Mouse (Mus musculus): Measurements from ENCODE around the gene Clpp.
A peak's percentile ranks its signal among the peaks of the same experiment; 100 is the strongest.

The Clpp gene

GRCm38 (mm10) chr17:56988441-56988840, 1.7 kb upstream of the Clpp start:
- peak in 1 of 2 experiments; percentile 18 for DNase-seq

GRCm38 (mm10) chr17:56988921-56989430, 1.1 kb upstream of the Clpp start:
- DNase-seq: peak in 1 of 2 experiments; percentile 9

GRCm38 (mm10) chr17:56989467-56990114, 514 bp upstream of the Clpp start:
- peak; percentile 19 to 82 for DNase-seq

- peak in 1 of 2 experiments; percentile 7 for DNase-seq
Observed at GRCm38 (mm10) chr17:56990966-56991365, 861 bp downstream of the Clpp start.

- no peak for DNase-seq
Observed at GRCm38 (mm10) chr17:56995046-56995445, 4.9 kb downstream of the Clpp start.

- no peak for DNase-seq
Observed at GRCm38 (mm10) chr17:56996506-56996905, 6.4 kb downstream of the Clpp start.

GRCm38 (mm10) chr17:56997029-56997667, 7.0 kb downstream of the Clpp start, which contains the start of gene Alkbh7:
Gene Alkbh7 (plus strand): TSS chr17:56997339.
- peak; percentile 96 to 98 for DNase-seq

- DNase-seq: no peak
Observed at GRCm38 (mm10) chr17:56999414-56999813, 9.3 kb downstream of the Clpp start.

- no peak for DNase-seq
Observed at GRCm38 (mm10) chr17:56999968-57000609, 10.0 kb downstream of the Clpp start, which contains the start of gene Pspn. Gene Pspn (minus strand): TSS chr17:57000018.

GRCm38 (mm10) chr17:57001228-57001627, 11.1 kb downstream of the Clpp start:
- DNase-seq: no peak

GRCm38 (mm10) chr17:57003994-57004393, 13.9 kb downstream of the Clpp start:
- DNase-seq: no peak

- DNase-seq: no peak
Observed at GRCm38 (mm10) chr17:57007137-57007905, 17.2 kb downstream of the Clpp start.

GRCm38 (mm10) chr17:57010911-57011235, 20.8 kb downstream of the Clpp start:
- DNase-seq: no peak

- DNase-seq: peak; percentile 95
Observed at GRCm38 (mm10) chr17:57011236-57012141, 21.4 kb downstream of the Clpp start, which contains the start of the genes Gtf2f1 and Gm17949. Gene Gtf2f1 (minus strand): TSS chr17:57011288. Gene Gm17949 (plus strand): TSS chr17:57011469.

- peak in 1 of 2 experiments; percentile 19 for DNase-seq
Observed at GRCm38 (mm10) chr17:57012245-57012795, 22.2 kb downstream of the Clpp start.

- no peak for DNase-seq
Observed at GRCm38 (mm10) chr17:57019693-57020092, 29.6 kb downstream of the Clpp start.

- no peak for DNase-seq
Observed at GRCm38 (mm10) chr17:57020960-57021359, 30.9 kb downstream of the Clpp start.

- DNase-seq: no peak
Observed at GRCm38 (mm10) chr17:57027471-57027870, 37.4 kb downstream of the Clpp start.

GRCm38 (mm10) chr17:57029691-57030090, 39.6 kb downstream of the Clpp start:
- no peak for DNase-seq

GRCm38 (mm10) chr17:57030931-57031660, 41.0 kb downstream of the Clpp start, which contains the start of gene Khsrp:
Gene Khsrp (minus strand): TSS chr17:57031522.
- peak; percentile 53 to 58 for DNase-seq

Measured in lung, postnatal 4 days (tissue).